ENCODE assay signal across 17 mouse cellular contexts in genomic region chr8:85487906-85488620, GRCm38 (mm10). TPM values are rescaled to one million over a fixed set of nuclear protein-coding genes. Genes with fewer than 3 reads are reported as not detected.
"Had no signal": no experiment of that assay in that cellular context is flagged by ENCODE, and none has a peak within 500 bp of the region (broad histone marks: within the 10 kb centered on the region; RNA-seq: fewer than 3 reads in every experiment).

No protein-coding gene starts in this region.

- H3K36me3 ChIP-seq: limb, embryonic 10.5 days; midbrain, embryonic 10.5 days; neural tube, embryonic 12.5 days had no signal

- H3K27me3 ChIP-seq: neural tube, embryonic 12.5 days had no signal

- DNase-seq: kidney, adult 8-10 months; kidney, postnatal 36 days; lung, adult 2 months; lung, postnatal 36 days; midbrain, embryonic 14.5 days; thymus, postnatal 36 days had no signal

- H3K27ac ChIP-seq: kidney, postnatal 0 days; left cerebral cortex, adult 2 months; limb, embryonic 10.5 days; liver, embryonic 14.5 days; midbrain, embryonic 10.5 days; neural tube, embryonic 12.5 days; stomach, postnatal 0 days had no signal

- H3K9me3 ChIP-seq: limb, embryonic 10.5 days; midbrain, embryonic 10.5 days; neural tube, embryonic 12.5 days had no signal

- H3K4me3 ChIP-seq: left cerebral cortex, adult 2 months; limb, embryonic 10.5 days; midbrain, embryonic 10.5 days; neural tube, embryonic 12.5 days had no signal

- ATAC-seq: inflammation-experienced regulatory T-cells, adult 6 months; intestine, postnatal 0 days; lung, postnatal 0 days had no signal

- H3K4me2 ChIP-seq: neural tube, embryonic 12.5 days had no signal

- H3K9ac ChIP-seq: liver, embryonic 14.5 days; neural tube, embryonic 12.5 days had no signal

RNA-seq across cellular contexts. Expression of gene Gpt2, which starts 4.3 kb away (rescaled TPM):
- total RNA-seq: monocyte, adult 5-6 weeks had no signal
